Mouse (Mus musculus): ENCODE results near the gene Bptf.
"Not testable (repeated sequence)": the region's sequence is repeated elsewhere in the genome, so short reads cannot be mapped to it uniquely, and the experiment has no call there.

Gene Bptf

GRCm38 (mm10) chr11:107131749-107132421 is at the start of gene Bptf:
TSS of gene Bptf (minus strand) at chr11:107132127.
- DNase-seq (ENCODE audit: low spot score in 2 of 2), result peak; percentile 87 to 90

GRCm38 (mm10) chr11:107161215-107161614 is 29.3 kb upstream of the Bptf start:
- DNase-seq (ENCODE audit: low spot score in 2 of 2), result no peak

- no peak for DNase-seq (ENCODE audit: low spot score in 2 of 2)
Observed at GRCm38 (mm10) chr11:107159034-107159433, 27.1 kb upstream of the Bptf start.

DNA sequence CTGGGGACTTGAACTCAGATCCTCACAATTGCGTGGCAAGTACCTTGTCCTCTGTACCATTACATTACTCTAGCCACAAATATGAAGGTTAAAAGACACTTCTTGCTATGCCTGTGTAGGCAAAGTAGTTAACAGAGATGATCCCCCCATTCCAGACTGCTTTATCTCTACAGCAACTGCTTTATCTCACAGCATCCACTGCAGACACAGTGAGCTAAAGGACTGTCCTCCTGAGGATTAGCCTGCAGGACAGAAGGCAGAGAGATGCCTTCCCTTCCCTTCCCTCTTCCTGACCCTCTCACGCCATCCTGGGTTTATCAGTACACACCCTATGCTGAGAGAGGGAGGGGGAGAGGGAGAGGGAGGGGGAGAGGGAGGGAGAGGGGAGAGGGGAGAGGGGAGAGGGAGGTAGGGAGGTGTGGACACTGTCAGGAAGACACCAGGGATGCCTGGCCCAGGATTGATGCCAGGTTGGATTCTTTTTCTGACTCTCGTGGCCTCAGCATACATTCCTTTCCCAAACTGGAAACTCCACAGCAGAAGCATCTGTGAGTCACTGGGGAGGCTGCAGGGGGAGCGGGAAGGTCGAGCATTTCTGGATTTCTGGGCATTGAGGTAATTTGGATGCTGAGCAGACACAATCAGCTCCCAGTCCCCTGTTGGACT is 25.2 kb upstream of the Bptf start:
- peak in 1 of 2 experiments; percentile 34 for DNase-seq (ENCODE audit: low spot score in 2 of 2)

GRCm38 (mm10) chr11:107155292-107155691 is 23.4 kb upstream of the Bptf start:
- no peak for DNase-seq (ENCODE audit: low spot score in 2 of 2)

DNA sequence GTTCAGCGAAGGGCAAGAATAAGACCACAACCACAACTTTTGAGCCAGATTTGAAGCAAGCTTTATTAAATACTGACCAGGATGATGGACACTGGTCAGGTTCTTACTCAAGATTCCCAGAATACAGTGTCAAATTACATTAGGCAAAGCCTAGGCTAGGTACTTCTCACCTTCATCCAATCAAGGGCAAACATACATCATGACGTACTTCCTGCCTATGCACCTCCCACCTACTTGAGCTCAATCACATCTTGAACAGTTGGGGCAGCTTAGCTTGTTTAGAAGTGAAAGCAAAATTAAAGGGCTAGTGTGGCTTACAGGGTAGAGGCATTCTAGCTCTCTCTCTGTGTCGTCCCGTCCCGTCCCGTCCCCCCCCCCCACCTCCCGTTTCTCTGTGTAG is 22.5 kb upstream of the Bptf start:
- no peak for DNase-seq (ENCODE audit: low spot score in 2 of 2)

DNA sequence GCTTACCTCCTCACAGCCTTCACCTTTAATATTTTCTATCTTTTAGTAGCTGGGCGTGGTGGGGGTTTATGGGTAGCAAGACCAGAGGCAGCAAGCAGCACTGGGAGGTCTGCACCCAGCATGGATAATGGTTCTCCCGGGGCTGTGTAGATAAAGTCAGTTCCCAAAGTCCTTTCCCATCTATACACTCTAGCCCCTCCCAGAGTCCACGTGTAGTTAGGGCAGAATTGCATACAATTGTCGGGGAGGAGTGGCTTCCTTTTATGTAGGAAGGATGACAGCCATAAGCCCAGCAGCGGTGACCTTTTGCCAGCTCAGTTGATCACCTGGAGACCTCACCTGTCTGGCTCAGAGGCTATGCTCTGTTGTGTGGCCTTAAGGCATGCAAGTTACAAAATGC is 21.7 kb upstream of the Bptf start:
- no peak for DNase-seq (ENCODE audit: low spot score in 2 of 2)

DNA sequence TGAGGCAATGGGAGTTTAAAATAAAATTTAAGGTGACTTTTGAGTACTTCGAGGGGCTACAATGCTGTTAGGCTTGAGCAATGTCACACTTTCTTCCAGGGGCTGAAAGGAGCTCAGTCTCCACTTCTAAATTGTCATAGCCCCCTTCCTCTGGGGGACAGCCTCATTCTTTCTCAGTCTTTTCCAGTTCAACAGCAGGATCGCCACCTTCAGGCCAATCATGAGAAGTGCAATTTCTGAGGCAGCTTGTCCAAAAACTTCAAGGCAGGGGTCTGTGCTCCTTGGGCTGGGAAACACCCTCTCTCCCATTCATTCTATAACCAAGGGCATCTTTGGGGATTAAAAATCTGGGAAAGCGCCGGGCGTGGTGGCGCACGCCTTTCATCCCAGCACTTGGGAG is 19.9 kb upstream of the Bptf start:
- no peak for DNase-seq (ENCODE audit: low spot score in 2 of 2)

GRCm38 (mm10) chr11:107143956-107144355 is 12.0 kb upstream of the Bptf start:
- not testable (repeated sequence) for DNase-seq (ENCODE audit: low spot score in 2 of 2)

- DNase-seq (ENCODE audit: low spot score in 2 of 2), result no peak
Observed at GRCm38 (mm10) chr11:107142382-107142781, 10.5 kb upstream of the Bptf start.

DNA sequence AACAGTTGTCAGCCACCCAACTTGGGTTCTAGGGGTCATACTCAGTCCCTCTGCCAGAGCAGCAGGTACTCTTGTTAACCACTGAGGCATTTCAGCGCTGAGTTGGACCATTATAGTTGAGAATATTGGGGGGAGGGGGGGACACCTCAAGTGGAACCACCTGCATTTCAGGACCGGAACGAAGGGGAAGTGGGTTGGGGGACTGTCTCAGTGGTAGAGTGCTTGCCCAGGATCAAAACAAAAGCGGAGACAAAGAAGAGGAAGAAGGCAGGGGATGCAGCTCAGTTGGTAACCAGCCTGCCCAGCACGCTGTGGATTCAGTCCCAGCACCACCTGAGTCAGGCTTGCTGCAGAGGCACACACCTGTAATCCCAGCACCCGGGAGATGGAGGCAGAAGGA is 8.8 kb upstream of the Bptf start:
- DNase-seq (ENCODE audit: low spot score in 2 of 2), result no peak

GRCm38 (mm10) chr11:107138633-107139032 is 6.7 kb upstream of the Bptf start:
- DNase-seq (ENCODE audit: low spot score in 2 of 2), result no peak

DNA sequence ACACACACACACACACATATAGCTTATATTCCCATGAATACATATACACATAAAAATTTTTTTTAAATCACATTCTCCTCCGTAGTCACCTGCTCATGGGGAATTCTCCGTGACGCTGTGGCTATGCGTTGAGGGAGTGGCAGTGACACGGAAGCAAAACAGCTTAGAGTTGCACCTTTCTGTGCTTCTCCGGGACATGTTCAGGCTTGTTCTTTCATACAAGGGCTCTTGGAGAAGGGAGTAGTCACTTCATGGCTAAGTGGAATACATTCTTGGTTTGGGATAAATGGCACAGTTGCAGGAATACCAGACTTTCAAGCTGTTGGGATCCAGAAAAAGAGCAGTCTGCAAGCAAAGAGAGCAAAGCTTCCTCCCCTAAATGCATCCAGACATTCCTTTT is 5.7 kb upstream of the Bptf start:
- no peak for DNase-seq (ENCODE audit: low spot score in 2 of 2)

- DNase-seq (ENCODE audit: low spot score in 2 of 2), result not testable (repeated sequence)
Observed at GRCm38 (mm10) chr11:107136458-107136857, 4.5 kb upstream of the Bptf start.

DNA sequence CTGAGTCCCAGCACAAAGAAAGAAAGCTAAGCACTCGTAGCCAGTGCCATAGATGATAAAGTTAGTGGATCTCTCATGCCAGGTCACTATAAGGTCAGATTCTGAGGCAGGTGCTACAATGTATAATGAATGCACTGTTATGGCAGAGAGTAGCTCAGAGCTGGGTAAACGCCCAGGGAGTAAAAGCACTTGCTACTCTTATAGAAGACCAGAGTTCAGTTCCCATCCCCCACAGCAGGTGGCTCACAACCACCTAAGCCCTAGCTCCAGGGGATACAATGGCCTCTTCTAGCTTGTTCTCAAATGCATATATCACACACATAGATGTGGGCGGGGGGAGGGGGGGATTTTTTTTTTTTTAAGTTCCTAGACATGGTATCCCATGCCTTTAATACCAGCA is 3.8 kb upstream of the Bptf start:
- no peak for DNase-seq (ENCODE audit: low spot score in 2 of 2)

- DNase-seq (ENCODE audit: low spot score in 2 of 2), result no peak
Observed at GRCm38 (mm10) chr11:107132426-107132825, 499 bp upstream of the Bptf start.

DNA sequence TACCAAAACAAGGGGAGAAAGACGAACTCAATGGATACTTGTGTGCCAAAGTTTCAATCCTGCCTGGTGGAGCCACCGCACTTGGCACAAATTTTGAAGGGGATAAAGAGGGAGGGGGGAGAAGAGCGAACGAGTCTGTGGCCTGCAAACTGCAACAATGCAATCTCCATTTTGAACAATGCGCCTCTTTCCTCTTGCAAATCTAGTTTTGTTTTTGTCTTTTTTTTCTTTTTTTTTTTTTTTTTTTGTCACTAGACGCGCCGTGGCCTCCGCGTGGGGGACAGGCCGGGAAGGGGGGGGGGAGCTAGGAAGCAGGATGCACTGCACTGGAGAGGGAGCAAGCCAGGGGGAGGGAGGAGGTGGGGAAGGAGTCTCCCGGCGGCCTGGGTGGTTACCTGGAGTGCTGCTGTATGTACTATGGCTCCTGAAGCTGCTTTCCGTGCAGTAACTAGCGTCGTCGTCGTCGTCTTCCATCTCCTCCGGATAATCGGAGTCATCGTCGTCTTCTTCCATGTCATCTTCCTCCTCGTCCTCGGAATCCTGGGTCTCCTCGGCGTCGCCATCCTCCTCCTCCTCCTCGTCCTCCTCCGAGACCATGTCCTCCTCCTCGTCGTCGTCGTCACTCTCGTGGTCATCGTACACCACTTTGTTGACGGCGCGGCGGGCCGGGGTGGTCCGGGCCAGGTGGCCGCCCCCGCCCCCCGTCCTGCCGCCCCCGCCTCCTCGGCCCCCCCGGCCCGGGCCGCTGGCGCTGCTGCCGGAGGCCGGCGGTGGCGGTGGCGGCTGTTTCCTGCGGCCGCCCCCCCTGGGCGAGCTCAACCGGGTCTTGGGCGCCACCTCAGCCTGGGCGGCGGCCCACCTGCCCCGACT is 813 bp downstream of the Bptf start:
- DNase-seq (ENCODE audit: low spot score in 2 of 2), result peak in 1 of 2 experiments; percentile 53

- DNase-seq (ENCODE audit: low spot score in 2 of 2), result no peak
Observed at GRCm38 (mm10) chr11:107130221-107130788, 1.6 kb downstream of the Bptf start.

DNA sequence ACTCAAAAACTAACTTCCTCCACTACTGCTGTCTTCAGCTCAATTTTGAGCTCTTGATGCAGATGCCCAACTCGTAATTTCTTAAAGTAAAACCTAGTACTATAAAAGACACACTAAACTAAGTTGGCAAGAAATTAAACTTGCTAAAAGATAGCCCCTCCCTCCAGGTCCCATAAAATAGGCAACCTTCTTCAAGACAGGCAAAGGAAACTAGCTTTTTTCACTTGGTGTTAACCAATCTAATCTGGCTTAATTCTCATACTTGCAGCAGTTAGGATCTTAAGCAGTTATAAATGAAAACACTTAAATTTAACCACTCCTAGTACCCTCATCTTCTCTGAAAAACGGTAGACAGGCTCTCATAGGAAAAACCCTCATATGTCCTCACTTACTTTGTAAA is 2.3 kb downstream of the Bptf start:
- no peak for DNase-seq (ENCODE audit: low spot score in 2 of 2)

DNA sequence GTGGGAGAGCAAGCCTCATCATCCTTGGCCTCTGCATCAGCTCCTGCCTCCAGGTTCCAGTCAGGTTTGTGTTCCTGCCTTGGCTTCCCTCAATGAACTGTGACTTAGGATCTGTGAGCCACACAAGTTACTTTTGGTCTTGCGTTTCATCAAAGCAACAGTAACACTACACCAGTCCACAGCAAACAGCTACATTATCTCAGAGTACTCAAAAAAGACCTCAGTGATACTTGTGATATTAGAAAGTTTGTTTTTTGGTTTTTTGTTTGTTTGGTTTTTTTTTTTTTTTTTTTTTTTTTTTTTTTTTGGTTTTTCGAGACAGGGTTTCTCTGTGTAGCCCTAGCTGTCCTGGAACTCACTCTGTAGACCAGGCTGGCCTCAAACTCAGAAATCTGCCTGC is 5.2 kb downstream of the Bptf start:
- not testable (repeated sequence) for DNase-seq (ENCODE audit: low spot score in 2 of 2)

GRCm38 (mm10) chr11:107125011-107125410 is 6.9 kb downstream of the Bptf start:
- no peak for DNase-seq (ENCODE audit: low spot score in 2 of 2)

DNA sequence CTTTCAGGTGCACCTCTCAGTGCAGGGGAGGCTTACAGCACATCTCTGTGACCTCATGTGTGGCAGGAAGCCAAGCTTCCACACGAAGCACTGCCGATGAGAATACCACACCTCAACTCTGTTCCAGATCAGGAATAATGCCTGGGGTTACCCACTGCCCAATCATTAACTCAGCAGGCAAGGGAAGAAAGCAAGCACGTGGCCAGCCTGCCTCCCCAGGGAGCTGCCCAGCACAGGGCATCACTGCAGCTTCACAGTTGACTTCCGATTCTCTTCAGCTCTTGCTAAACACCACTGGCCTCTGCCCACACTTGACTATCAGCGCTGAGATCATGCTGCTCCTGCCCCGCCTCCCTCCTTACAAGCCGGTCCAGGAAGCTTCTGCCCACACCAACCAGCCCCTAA is 7.6 kb downstream of the Bptf start:
- DNase-seq (ENCODE audit: low spot score in 2 of 2), result no peak

All from urinary bladder, postnatal 4 days (tissue).